Mouse (Mus musculus): ENCODE data around the gene Lpar3.

GRCm38 (mm10) chr3:146246992-146247391, 26.2 kb downstream of the Lpar3 start:
- TF ChIP-seq CTCF (conservative IDR thresholded peaks at IDR 0.05; ENCODE audit: low read length) = no peak
- no peak for TF ChIP-seq POU5F1 (IDR thresholded peaks at IDR 0.05; ENCODE audit: borderline replicate concordance, low read length)

All from E14TG2a.4 (cell line).